Mouse (Mus musculus): ENCODE results near the gene Ctnnd2. TPM values are rescaled to one million over a fixed set of nuclear protein-coding genes. Genes with fewer than 3 reads are reported as not detected.
A peak's percentile ranks its signal among the peaks of the same experiment; 100 is the strongest.

Gene Ctnnd2
- total RNA-seq, 2 experiments from 2014 or later: 0.17 to 0.22 TPM

DNA sequence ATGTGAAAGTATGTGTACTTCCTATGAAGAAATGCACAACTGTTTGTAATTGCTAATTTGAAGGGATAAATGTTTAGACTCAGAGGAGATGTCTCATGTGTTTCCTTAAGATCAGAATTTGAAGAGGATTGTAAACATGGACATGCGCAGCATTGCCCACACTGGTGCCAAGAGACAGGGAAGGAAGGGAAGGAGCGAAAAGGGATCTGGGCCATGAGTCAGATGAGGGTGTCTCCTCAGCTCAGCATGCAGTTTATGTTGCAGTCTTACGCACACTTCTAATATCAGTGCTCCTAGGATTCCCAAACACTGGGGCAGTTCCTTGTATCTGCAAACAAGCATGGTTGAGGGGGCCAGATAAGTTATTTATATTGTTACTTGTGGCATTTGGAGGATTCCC, 623.3 kb downstream of the Ctnnd2 start:
- DNase-seq: no peak
- intact Hi-C loops (cut with DNase I): no loop called here

DNA sequence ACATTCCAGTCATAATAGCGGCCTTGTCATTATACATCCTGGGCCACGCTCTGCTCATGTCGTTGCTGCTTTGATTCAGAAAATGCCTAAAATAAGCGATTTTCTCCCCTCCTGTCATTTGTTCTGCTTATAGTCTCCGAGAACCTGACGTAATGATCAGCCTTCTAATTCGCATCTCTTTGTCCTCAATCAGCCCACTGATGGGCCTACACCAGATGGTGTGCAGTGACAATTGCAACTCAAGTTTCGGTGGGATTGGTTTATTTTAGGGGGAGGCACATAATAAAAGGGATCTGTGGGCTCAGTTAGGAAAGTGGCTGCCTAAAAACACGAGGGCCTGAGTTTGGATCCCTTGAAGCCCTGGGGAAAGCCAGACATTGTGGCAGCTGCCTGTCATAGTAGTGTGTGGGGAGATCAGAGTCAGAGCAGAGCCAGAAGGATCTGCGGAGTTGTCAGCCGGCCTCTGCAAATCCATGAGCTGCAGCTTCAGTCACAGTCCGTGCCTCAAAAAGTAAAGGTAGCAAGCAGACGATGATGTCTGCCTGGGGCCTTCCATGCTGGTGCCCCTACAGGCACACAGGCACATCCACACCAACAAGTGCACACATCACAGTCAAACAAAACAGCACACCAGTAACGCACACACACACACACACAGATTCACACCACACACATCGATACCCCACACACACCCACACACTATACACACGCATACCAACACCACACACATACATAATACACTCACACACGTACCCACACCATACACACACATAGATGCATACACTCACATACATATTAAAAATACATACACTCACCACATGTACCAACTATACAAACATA, 655.3 kb downstream of the Ctnnd2 start:
- intact Hi-C loops (cut with DNase I): no loop called here
- DNase-seq: no peak

DNA sequence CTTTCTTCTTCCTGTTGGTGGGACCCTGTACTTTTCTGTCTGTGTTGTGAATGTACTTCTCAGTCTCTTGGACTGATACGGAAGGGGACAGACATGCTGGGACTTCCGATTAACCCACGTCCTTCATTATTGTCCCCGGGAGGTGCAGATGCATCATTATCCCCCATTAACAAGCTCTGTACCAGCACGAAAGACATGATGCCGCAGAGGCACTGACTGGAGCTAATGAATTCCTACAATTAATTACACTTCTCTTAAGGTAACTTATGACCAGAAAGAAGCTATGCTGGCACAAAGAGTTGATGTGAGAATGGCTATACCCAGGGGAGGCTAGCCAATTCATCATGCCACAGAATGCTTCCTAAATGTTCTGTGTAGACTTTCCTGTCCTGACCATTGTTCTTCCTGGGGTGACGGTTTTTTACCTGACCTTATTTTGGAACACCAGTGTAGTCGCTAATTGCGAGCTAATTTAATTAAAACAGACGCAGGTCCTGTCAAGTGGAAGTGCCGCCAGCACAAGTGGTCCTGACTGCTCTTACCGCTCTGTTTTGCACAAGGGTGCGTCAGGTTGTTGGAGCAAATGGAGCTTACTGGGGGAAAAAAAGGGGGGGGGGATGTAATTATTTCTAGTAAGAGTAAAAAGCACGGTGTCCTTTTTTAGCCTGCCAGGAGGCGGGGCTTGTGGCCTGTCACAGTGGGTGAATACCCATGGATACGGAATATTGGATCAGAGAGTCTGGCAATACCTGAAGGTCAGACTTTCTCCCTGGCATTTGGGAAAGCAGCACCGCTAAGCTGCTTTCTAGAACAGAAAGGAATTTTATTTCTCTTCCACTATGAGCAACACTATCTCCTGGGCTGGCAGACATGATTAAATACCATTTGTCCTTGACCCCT, 685.1 kb downstream of the Ctnnd2 start:
- intact Hi-C loops (cut with DNase I): no loop called here

DNA sequence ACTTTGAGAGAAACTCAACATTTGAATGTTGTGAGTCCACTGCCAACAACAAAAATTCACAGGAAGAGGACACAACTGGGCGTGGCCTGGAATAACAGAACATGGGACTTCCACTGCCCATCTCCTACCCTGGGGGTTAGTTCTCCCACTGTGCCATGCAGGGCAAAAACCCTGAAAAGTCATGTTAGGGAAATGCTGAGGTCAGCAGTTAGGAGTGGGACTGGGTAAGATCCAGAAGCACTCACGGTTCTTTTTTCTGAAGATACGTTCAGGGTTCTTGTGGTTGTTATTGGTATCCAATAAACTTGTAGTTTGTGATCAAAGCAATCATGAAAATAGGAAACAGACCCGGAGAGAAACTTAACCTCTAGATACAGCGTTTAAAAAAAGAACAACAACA, 695.0 kb downstream of the Ctnnd2 start:
- DNase-seq: no peak

More for the DNA sequence above, 685.1 kb downstream of the Ctnnd2 start:
- DNase-seq: no peak

DNA sequence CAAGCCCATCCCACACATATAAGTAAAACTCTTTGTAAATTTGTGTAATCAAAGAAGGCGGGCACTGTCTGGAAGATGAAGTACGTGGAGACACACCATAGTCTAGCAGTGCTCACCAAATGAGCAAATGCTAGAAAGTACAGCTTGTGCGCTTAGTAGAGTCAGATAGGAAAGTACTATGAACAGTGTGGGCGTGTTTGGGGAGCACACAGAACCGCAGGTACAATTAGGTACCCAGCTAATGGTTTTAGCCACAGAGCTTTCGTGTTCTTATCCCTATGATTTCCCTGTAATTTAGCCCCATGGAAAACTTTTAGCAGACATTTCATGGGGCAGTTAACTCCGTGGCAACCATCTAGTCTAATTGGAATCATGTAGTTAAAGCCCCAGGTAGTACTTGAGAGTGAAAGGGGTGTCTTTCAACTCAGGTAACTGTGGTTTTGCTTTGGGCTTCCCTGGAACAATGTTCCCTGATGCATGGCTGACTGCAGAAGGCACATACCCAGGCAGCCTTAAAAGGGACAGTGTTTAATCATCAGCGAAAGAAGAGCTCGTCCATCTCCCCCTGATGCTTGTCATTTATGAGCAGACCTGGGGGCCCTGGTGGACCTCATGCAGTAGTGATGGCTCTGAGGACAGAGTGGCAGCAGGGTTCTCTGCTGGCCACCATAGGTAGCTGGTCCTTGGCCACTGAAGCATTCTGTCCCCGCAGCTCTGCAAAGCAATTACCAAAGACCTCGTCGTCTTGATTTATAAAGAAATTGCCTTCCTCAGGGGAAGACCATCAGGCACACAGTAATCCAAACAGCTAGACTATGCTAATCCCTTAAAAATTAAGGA, 697.5 kb downstream of the Ctnnd2 start:
- DNase-seq: no peak
- intact Hi-C loops (cut with DNase I): no loop called here

More for the DNA sequence above, 695.0 kb downstream of the Ctnnd2 start:
- intact Hi-C loops (cut with DNase I): no loop called here

DNA sequence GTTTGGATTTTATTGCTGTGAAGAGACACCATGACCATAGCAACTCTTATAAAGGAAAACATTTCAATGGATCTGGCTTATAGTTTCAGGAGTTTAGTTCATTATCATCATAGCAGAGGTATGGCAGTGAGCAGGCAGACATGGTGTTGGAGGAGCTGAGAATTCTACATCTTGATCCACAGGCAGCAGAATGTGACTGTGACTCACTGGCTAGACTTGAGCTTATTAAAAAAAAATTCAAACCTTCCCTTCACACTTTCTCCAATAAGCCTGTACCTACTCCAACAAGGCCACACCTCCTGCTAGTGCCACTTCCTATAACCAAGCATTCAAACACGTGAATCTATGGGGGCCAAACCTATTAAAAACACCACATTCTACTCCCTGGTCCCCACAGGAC, 703.1 kb downstream of the Ctnnd2 start:
- no peak for DNase-seq
- intact Hi-C loops (cut with DNase I): no loop called here

DNA sequence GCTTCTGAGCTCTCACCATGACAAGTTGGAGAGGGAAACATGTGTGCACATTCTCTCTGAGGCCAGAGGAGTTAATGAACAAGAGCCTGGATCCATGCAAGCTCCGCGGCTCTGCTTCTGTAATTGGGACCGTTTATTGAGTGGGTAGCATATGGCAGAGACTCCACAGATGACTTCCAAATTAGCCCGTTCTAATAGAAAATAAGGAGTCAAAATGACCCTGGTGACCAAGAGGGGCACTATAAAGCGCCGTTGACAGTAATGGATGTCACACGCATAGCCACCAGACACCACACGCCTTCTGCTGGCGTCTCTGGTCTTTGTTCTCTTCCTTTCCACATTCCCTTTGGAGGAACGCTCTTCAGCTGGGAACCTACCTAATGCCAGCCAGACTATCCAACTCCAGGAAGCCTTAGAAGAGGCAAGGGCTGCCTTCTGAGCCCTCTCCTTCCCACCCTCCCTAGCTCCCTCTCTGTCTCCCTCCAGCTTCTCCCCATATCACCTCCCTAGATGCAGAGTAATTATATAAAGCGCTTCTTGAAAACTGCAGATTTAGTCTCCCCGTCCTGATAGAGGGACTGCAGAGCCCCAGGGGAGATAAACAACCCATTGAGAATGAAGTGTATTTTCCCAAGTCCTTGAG, 712.4 kb downstream of the Ctnnd2 start:
- intact Hi-C loops (cut with DNase I): no loop called here
- DNase-seq: no peak

DNA sequence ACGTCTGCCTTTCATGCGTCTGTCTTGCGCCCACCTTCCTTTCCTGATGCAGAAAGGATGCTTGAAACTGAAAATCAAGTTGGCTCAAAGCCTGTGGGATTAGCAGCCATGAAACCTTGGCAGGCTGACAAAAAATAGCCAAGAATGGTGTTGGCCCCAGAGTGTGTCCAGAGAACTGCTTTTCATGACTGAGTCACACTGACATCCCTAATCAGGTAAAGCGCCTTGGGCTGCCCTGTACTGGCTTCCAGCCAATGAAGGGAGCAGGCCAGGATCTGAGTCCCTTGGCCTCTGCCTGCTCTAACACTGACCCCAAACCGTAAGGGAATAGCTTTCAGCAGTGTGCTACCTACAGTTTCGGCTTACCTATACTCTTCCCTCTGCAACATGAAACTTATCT, 713.0 kb downstream of the Ctnnd2 start:
- intact Hi-C loops (cut with DNase I): no loop called here
- DNase-seq: peak; percentile 13 to 21

DNA sequence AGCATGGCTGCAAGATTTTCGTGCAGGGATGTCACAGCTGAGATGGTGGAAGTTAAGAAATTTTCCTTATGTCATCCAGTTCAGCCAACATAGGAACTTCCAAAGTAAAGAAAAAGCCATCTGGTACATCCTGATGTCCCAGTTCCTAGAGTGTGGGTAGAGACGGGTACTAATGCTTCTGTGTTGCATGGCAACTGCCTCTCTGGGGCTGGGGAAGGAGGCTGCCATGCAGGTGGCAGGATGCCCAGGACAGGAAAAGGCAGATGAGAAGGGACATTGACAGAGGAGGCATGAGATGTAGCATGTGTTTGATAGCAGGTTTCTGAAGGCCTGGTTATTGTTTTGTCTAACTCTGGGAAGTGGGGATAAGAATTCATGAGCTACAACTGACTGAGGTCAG, 715.2 kb downstream of the Ctnnd2 start:
- intact Hi-C loops (cut with DNase I): no loop called here
- no peak for DNase-seq

DNA sequence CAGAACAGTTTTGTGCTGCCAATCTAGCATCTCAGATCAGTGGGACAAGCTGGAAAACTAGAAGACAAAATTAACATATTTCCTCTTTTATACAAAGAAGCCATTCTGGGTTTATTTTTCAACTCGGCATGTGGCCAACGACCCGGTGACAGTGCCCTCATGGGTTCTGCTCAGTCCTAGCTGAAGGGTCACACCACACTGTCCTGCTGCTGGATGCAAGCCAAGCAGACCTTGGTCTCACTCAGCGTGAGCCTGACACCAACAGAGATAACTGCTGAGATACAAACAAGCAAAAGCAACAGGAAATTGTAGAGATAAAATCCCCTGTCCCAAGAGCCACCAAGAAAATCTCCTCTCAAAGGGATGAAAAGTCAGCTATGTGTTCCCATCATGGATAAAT, 719.6 kb downstream of the Ctnnd2 start:
- peak in 1 of 2 experiments; percentile 1 for DNase-seq
- intact Hi-C loops (cut with DNase I): no loop called here

DNA sequence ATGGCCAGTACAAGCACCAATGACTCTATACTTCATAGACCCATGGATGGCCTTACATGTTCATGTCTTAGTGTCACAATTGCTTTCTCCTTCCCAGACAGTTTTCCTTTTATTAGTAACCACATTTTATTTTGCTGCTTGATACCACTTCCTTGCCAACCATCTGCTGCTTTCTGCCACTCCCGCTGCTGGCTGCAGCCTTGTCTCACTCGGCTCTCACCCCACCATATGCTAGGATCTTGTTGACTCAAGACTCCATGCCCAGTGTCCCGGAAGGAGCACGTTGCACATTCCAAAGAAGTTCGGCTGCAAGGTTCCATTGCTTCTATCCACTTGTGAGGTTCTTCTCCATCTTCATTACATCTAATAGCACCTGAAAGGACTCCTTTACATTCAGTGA, 722.7 kb downstream of the Ctnnd2 start:
- intact Hi-C loops (cut with DNase I): no loop called here
- DNase-seq: no peak

DNA sequence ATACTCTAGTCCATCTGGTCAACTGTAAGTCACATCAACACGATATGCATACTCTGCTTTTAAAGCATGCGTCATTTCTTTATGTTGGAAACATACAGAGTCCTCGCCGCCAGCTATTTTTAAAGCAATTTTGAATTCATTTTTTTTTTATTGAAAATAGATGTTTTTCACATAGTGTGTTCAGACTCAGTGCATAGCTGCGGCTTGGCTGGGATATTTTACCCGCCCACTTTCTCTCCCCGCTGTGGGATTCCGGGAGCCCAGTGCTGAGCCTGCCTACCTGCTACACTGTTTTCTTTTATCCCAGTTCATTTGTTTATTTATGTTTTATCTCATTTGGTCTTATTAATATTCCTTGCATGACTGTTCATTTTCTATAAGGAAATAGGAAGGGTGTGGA, 724.9 kb downstream of the Ctnnd2 start:
- intact Hi-C loops (cut with DNase I): no loop called here
- DNase-seq: no peak

DNA sequence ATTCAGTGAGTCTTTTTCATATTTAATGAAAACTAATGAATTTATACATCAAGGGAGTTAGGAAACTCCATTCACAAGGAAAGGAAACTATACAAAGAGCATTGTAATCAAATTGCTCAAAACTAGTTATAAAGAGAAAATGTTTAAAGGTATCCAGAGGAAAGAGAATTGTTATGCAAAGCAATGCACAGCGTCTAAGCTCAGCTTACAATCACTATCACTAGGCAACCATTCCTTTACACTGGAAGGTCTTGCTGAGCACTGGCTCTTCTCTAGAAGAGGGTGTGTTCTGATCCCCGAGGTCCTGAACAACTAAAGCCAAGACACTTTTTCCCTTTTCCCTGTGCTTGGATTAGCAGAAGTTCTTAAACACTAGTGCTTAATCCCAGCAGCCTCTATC, 735.6 kb downstream of the Ctnnd2 start:
- DNase-seq: no peak
- intact Hi-C loops (cut with DNase I): no loop called here

DNA sequence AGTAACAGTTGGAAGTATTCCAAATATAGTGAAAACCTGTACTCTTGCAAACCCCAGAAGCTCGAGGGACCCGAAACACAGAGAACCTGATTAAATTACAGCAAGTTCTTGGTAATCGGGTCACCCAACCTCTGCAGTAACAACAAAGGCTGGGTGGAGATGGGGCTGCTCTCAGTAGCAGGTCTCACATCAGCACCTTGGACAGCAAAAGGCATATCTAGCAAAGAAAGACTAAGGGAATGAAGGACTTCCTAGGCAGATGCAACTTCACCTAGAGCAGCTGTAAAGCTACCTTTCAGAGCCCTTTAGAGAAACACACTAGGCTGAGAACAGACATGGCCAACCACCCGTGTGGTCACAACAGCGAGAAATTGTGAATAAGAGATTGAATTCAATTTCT, 741.0 kb downstream of the Ctnnd2 start:
- peak in 1 of 2 experiments; percentile 33 for DNase-seq
- intact Hi-C loops (cut with DNase I): no loop called here

DNA sequence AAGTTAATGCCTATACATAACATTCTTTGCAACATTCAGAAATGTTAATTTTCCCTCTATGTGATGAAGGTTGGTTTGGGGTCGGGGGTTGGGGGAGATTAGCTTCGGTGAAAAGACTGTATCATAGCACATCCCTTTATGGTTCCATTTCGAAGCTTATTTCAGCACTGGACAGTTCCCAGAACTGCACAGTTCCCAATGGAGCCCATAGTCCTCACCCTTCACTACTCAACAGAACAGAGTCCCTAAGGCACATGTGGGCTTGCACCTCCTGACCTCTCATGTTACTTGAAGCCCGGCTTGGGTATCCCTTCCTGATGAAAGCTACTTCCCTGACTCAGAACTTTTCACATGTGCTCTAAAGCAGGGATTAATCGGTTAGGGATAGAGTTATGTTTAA, 753.4 kb downstream of the Ctnnd2 start:
- peak in 1 of 2 experiments; percentile 14 for DNase-seq
- intact Hi-C loops (cut with DNase I): loop anchor here (2.0 to 10.0 kb wide), 2 partner anchors 225 to 519 kb away; no protein-coding TSS in a partner anchor

DNA sequence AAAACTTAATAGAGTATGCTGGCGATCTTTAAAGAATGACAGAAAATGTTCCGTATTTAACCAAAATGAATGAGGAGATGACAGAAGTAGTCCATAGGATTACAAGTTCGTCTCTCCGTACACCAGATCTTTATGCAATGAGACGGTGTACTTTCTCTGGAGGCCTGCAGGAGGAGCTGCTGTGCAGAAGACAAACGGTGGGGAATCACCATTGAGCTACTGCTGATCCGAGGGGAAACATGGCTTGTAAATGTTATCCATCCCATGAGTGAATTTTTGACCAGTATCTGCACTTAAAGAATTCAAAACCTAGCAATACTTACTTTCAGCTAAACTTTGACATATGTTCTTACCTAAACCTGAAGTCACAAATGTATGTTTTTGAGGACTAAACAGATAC, 755.2 kb downstream of the Ctnnd2 start:
- intact Hi-C loops (cut with DNase I): loop anchor here (1.0 to 10.0 kb wide), 3 partner anchors 223 to 517 kb away; no protein-coding TSS in a partner anchor
- DNase-seq: peak; percentile 40 to 55

DNA sequence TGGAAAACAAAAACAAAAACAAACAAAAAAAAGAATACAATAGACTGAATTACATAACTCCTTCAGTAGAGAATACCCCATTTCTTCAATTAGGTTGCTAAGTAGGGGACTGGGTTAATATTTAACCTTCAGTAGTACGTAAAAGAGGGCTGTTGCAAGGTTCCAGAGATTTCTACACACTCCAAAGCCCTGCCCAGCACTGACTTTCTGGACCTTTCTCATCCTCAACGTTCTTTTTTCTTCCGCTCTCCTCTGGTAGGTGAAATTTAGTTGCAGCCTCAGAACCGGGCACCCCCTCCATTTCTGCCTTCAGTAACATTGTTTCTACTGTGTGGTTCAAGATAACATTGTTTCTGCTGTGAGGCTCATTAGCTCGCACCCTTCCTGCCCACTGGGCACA, 759.5 kb downstream of the Ctnnd2 start:
- intact Hi-C loops (cut with DNase I): no loop called here

DNA sequence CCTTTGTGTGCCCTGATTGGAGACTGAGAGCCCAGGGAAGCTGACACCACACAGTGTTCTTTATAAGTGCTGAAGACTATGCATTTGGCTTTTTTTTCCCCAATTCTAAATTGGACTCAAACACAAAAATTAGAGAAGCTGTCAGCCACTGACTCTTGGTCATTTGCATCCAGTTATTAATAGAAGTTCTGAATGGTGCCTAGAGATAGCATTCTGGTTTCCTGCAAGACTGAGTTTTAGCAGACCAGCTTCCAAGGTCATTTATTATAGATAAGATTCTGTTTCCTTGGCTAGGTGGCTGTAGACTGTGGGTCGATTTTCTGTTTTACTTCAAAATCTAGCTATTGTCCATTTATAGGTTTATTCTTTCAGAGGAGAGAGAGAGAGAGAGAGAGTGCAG, 773.5 kb downstream of the Ctnnd2 start:
- no peak for DNase-seq
- intact Hi-C loops (cut with DNase I): no loop called here

More for the DNA sequence above, 759.5 kb downstream of the Ctnnd2 start:
- DNase-seq: no peak

DNA sequence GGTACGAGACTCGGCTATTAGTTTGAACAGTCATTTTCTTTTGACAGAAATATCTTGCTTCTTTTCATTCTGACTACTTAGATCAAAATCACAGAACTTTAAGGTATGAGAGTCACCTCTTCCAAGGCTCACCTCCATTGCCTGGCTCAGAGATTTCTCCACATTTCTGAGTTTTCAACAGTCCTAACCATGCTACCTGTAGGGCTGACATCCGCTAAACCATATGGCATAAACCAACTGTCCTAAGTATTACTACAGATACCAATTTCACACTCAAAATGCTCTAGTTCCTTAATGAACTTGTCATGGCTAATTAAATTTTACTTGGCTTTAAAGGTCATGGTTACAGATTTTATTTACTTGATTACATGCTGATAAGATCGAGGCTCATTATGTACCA, 786.1 kb downstream of the Ctnnd2 start:
- intact Hi-C loops (cut with DNase I): no loop called here
- no peak for DNase-seq

Measured in heart, postnatal 14 days (tissue).